ENCODE assay signal across 7 mouse cellular contexts in genomic region chr2:174075072-174075570, GRCm38 (mm10). TPM values are rescaled to one million over a fixed set of nuclear protein-coding genes. Genes with fewer than 3 reads are reported as not detected.
DNase-seq lines count a peak whose midpoint lies in the region; ATAC-seq lines count a peak whose summit lies in the region.

No protein-coding gene starts in this region.

- no peaks in the 10 kb centered on the region for H3K9me3 ChIP-seq in embryonic facial prominence, embryonic 11.5 days (replicated peaks; ENCODE audit: control insufficient read depth, low read length)
- no peaks in the 10 kb centered on the region for H3K9me3 ChIP-seq in hindbrain, embryonic 11.5 days (ENCODE audit: control insufficient read depth, low read length)
- no peaks in the 10 kb centered on the region for H3K9me3 ChIP-seq in limb, embryonic 10.5 days (replicated peaks)

- no peaks in the 10 kb centered on the region for H3K36me3 ChIP-seq in embryonic facial prominence, embryonic 11.5 days (replicated peaks; ENCODE audit: control insufficient read depth, insufficient read depth, low read depth, low read length)
- H3K36me3 ChIP-seq in hindbrain, embryonic 11.5 days (ENCODE audit: control insufficient read depth, insufficient read depth, low read length): no peaks in the 10 kb centered on the region
- H3K36me3 ChIP-seq in limb, embryonic 10.5 days: no peaks in the 10 kb centered on the region

- H3K9ac ChIP-seq in embryonic facial prominence, embryonic 11.5 days (replicated peaks; ENCODE audit: low read length): peak overlapping the region; percentile 71
- H3K9ac ChIP-seq in hindbrain, embryonic 11.5 days (ENCODE audit: low read depth, low read length): peak overlapping the region; percentile 54

- no peak for ATAC-seq in embryonic facial prominence, embryonic 11.5 days (replicated peaks; ENCODE audit: insufficient number of reproducible peaks, low FRiP score, low TSS enrichment, low read depth)
- no peak for ATAC-seq in hindbrain, embryonic 11.5 days (ENCODE audit: low FRiP score)

- peak overlapping the region; percentile 73 for H3K4me2 ChIP-seq in embryonic facial prominence, embryonic 11.5 days (ENCODE audit: low read depth, low read length)
- peak overlapping the region; percentile 91 for H3K4me2 ChIP-seq in hindbrain, embryonic 11.5 days (replicated peaks; ENCODE audit: low read depth, low read length)

- peaks cover 5% of the 10 kb centered on the region for H3K4me1 ChIP-seq in embryonic facial prominence, embryonic 11.5 days (ENCODE audit: control insufficient read depth, insufficient read depth, low read length)
- H3K4me1 ChIP-seq in hindbrain, embryonic 11.5 days (replicated peaks; ENCODE audit: control insufficient read depth, insufficient read depth, low read length): peaks cover 6% of the 10 kb centered on the region
- H3K4me1 ChIP-seq in limb, embryonic 10.5 days: peaks cover 39% of the 10 kb centered on the region

- DNase-seq in ovary, postnatal 36 days (ENCODE audit: low spot score): peak; percentile 22
- no peak for DNase-seq in ovary, postnatal 14 days (ENCODE audit: low spot score)
- DNase-seq in embryonic facial prominence, embryonic 11.5 days (ENCODE audit: low spot score): no peak
- DNase-seq in hindbrain, embryonic 11.5 days (ENCODE audit: low spot score): peak; percentile 51
- peak; percentile 58 for DNase-seq in limb, embryonic 10.5 days (ENCODE audit: low spot score)
- DNase-seq in neural tube, embryonic 10.5 days (ENCODE audit: extremely low spot score, low spot score): peak; percentile 71
- DNase-seq in gastrocnemius, postnatal 4 days (ENCODE audit: low spot score in 2 of 2): no peak

- WGBS in embryonic facial prominence, embryonic 11.5 days: under 1% methylated on average over 22 of the region's 22 CpGs
- WGBS in hindbrain, embryonic 11.5 days: 1% methylated on average over 22 of the region's 22 CpGs
- WGBS in limb, embryonic 10.5 days: 1% methylated on average over 22 of the region's 22 CpGs

- H3K27me3 ChIP-seq in embryonic facial prominence, embryonic 11.5 days (ENCODE audit: control insufficient read depth, insufficient read depth, low read length): no peaks in the 10 kb centered on the region
- no peaks in the 10 kb centered on the region for H3K27me3 ChIP-seq in hindbrain, embryonic 11.5 days (ENCODE audit: control insufficient read depth, insufficient read depth, low read length)
- no peaks in the 10 kb centered on the region for H3K27me3 ChIP-seq in limb, embryonic 10.5 days (ENCODE audit: low read depth, poor library complexity, severe bottlenecking)

- H3K27ac ChIP-seq in embryonic facial prominence, embryonic 11.5 days (replicated peaks; ENCODE audit: low read depth, low read length): peak overlapping the region; percentile 94
- H3K27ac ChIP-seq in hindbrain, embryonic 11.5 days (ENCODE audit: low read depth, low read length): peak overlapping the region; percentile 94
- H3K27ac ChIP-seq in limb, embryonic 10.5 days: peak overlapping the region; percentile 94

- H3K4me3 ChIP-seq in embryonic facial prominence, embryonic 11.5 days (ENCODE audit: low read depth, low read length): peak overlapping the region; percentile 32
- H3K4me3 ChIP-seq in hindbrain, embryonic 11.5 days (ENCODE audit: low read depth, low read length): peak overlapping the region; percentile 34
- peak overlapping the region; percentile 85 for H3K4me3 ChIP-seq in limb, embryonic 10.5 days

RNA-seq across cellular contexts. Expression of gene Stx16, which starts 1.0 kb away (rescaled TPM):
- polyA plus RNA-seq in embryonic facial prominence, embryonic 11.5 days (2014; fragmentation: Nextera tagmentation; extraction: Ambion mirVana): 6.7 and 7.8 TPM in 2 replicates
- polyA plus RNA-seq in hindbrain, embryonic 11.5 days (2014; fragmentation: Nextera tagmentation; extraction: Ambion mirVana): 8.5 and 9.8 TPM in 2 replicates
- 10.0 and 12.4 TPM in 2 replicates for polyA plus RNA-seq in limb, embryonic 10.5 days (2016; fragmentation: Nextera tagmentation; extraction: Ambion mirVana)
- 10 to 100 TPM; 40.5 to 44.4 TPM for total RNA-seq in gastrocnemius, postnatal 4 days (2021)

RNA-seq across cellular contexts. Expression of gene Npepl1, which starts 35.0 kb away (rescaled TPM):
- polyA plus RNA-seq in embryonic facial prominence, embryonic 11.5 days (2014; fragmentation: Nextera tagmentation; extraction: Ambion mirVana): 31.3 and 32.9 TPM in 2 replicates
- polyA plus RNA-seq in hindbrain, embryonic 11.5 days (2014; fragmentation: Nextera tagmentation; extraction: Ambion mirVana): 23.0 and 24.6 TPM in 2 replicates
- 29.7 and 36.2 TPM in 2 replicates for polyA plus RNA-seq in limb, embryonic 10.5 days (2016; fragmentation: Nextera tagmentation; extraction: Ambion mirVana)
- 100 to 1,000 TPM; 121 to 126 TPM for total RNA-seq in gastrocnemius, postnatal 4 days (2021)

Comparison
In these comparisons a context has a peak if more than half of its experiments do, and no peak if none do; other contexts are left out.
1. DNase-seq: peak in ovary, postnatal 36 days (single experiment), hindbrain, embryonic 11.5 days (single experiment), limb, embryonic 10.5 days (single experiment) and neural tube, embryonic 10.5 days (single experiment); none in ovary, postnatal 14 days (single experiment), embryonic facial prominence, embryonic 11.5 days (single experiment) and gastrocnemius, postnatal 4 days (0 of 2).
2. H3K4me3 ChIP-seq: peak in every context shown above with its lines; median percentile 85 in limb, embryonic 10.5 days; 34 in hindbrain, embryonic 11.5 days; 32 in embryonic facial prominence, embryonic 11.5 days.
3. Peak in every context shown above with its lines, with median percentiles within 50 percentile points of each other: H3K27ac ChIP-seq.